Mouse (Mus musculus) frontal cortex, postnatal 25 days (tissue): Measurements from ENCODE around the gene Slk.
A peak's percentile ranks its signal among the peaks of the same experiment; 100 is the strongest.

ENCODE experiments used
- DNase-seq, 2 experiments: peaks; one replicate each; pipeline ENCODE4 v3.0.0; 2022; ENCODE audit warnings: low spot score in 2 of 2

Gene Slk

GRCm38 (mm10) chr19:47652255-47652654 lies 72.8 kb downstream of the Slk start:
- no peak for DNase-seq

GRCm38 (mm10) chr19:47653173-47653572 lies 73.7 kb downstream of the Slk start:
- no peak for DNase-seq

GRCm38 (mm10) chr19:47654896-47655295 lies 75.4 kb downstream of the Slk start:
- no peak for DNase-seq

- peak; percentile 24 to 51 for DNase-seq
These were observed 79.5 kb downstream of the Slk start for GRCm38 (mm10) chr19:47658914-47659535.

- no peak for DNase-seq
These were observed 80.4 kb downstream of the Slk start for GRCm38 (mm10) chr19:47659765-47660408.

- no peak for DNase-seq
These were observed 88.1 kb downstream of the Slk start for GRCm38 (mm10) chr19:47667601-47668000.

- DNase-seq, result no peak
These were observed 88.9 kb downstream of the Slk start for GRCm38 (mm10) chr19:47668399-47668798.

- DNase-seq, result no peak
These were observed 94.9 kb downstream of the Slk start for GRCm38 (mm10) chr19:47674419-47674818.

GRCm38 (mm10) chr19:47678675-47679074 lies 99.2 kb downstream of the Slk start:
- peak; percentile 14 to 44 for DNase-seq

- DNase-seq, result no peak
These were observed 110.1 kb downstream of the Slk start for GRCm38 (mm10) chr19:47689592-47689991.

GRCm38 (mm10) chr19:47691994-47692393 lies 112.5 kb downstream of the Slk start, which contains the start of gene Col17a1:
Col17a1 (minus strand) TSS chr19:47692094.
- no peak for DNase-seq
